ENCODE assay signal across 15 mouse cellular contexts in genomic region chr13:57016465-57017272, GRCm38 (mm10).
DNase-seq lines count a peak whose midpoint lies in the region; ATAC-seq and TF ChIP-seq lines count a peak whose summit lies in the region.
"Had no signal": no experiment of that assay in that cellular context is flagged by ENCODE, and none has a peak within 500 bp of the region (broad histone marks: within the 10 kb centered on the region; RNA-seq: fewer than 3 reads in every experiment).

No protein-coding gene starts in this region.

- no peak overlapping the region for H3K27ac ChIP-seq in forebrain, embryonic 16.5 days (ENCODE audit: low read length)
- H3K27ac ChIP-seq in forebrain, embryonic 10.5 days = no peak overlapping the region; the same call in 1 of the 2 replicates
- H3K27ac ChIP-seq in neural tube, embryonic 15.5 days (replicated peaks) = 0 out of 2 replicates have a peak overlapping the region, but pooled peaks have one; percentile 15
- 0 out of 2 replicates have a peak overlapping the region, but pooled peaks have one; percentile 45 for H3K27ac ChIP-seq in hindbrain, embryonic 15.5 days (replicated peaks)
- peak overlapping the region; percentile 24; the same call in 1 of the 2 replicates for H3K27ac ChIP-seq in olfactory bulb, adult 2 months (ENCODE audit: insufficient read depth, low read depth, low read length)
- H3K27ac ChIP-seq in lung, postnatal 0 days (ENCODE audit: low read length) = no peak overlapping the region
- H3K27ac ChIP-seq: liver, embryonic 15.5 days; midbrain, embryonic 12.5 days; neural tube, embryonic 12.5 days had no signal

- DNase-seq in forebrain, embryonic 10.5 days (ENCODE audit: extremely low spot score, low spot score) = no peak
- DNase-seq in neural tube, embryonic 10.5 days (ENCODE audit: extremely low spot score, low spot score) = no peak
- DNase-seq in gastrocnemius, adult 8-10 months (ENCODE audit: low spot score in 2 of 2) = no peak
- no peak for DNase-seq in lung, postnatal 0 days (ENCODE audit: low spot score)
- DNase-seq: cerebellum, adult 11 months; cerebellum, postnatal 36 days; thymus, adult 18-20 months had no signal

- no peaks in the 10 kb centered on the region for H3K9me3 ChIP-seq in forebrain, embryonic 16.5 days (ENCODE audit: control insufficient read depth, low read length)
- no peaks in the 10 kb centered on the region for H3K9me3 ChIP-seq in forebrain, embryonic 10.5 days
- no peaks in the 10 kb centered on the region for H3K9me3 ChIP-seq in neural tube, embryonic 15.5 days (replicated peaks)
- H3K9me3 ChIP-seq in hindbrain, embryonic 15.5 days = no peaks in the 10 kb centered on the region
- no peaks in the 10 kb centered on the region for H3K9me3 ChIP-seq in lung, postnatal 0 days (ENCODE audit: low read length)
- H3K9me3 ChIP-seq: liver, embryonic 15.5 days; midbrain, embryonic 12.5 days; neural tube, embryonic 12.5 days had no signal

- no peak overlapping the region for H3K4me2 ChIP-seq in forebrain, embryonic 16.5 days (ENCODE audit: low read length)
- H3K4me2 ChIP-seq in neural tube, embryonic 15.5 days = no peak overlapping the region
- H3K4me2 ChIP-seq in hindbrain, embryonic 15.5 days = no peak overlapping the region
- H3K4me2 ChIP-seq in lung, postnatal 0 days (replicated peaks; ENCODE audit: low read depth, low read length) = no peak overlapping the region
- H3K4me2 ChIP-seq: liver, embryonic 15.5 days; midbrain, embryonic 12.5 days; neural tube, embryonic 12.5 days had no signal

- H3K36me3 ChIP-seq in forebrain, embryonic 16.5 days (ENCODE audit: control insufficient read depth, insufficient read depth) = no peaks in the 10 kb centered on the region
- no peaks in the 10 kb centered on the region for H3K36me3 ChIP-seq in forebrain, embryonic 10.5 days (replicated peaks)
- H3K36me3 ChIP-seq in neural tube, embryonic 15.5 days = no peaks in the 10 kb centered on the region
- no peaks in the 10 kb centered on the region for H3K36me3 ChIP-seq in hindbrain, embryonic 15.5 days
- H3K36me3 ChIP-seq in lung, postnatal 0 days (ENCODE audit: insufficient read depth, low read length) = no peaks in the 10 kb centered on the region
- H3K36me3 ChIP-seq: liver, embryonic 15.5 days; midbrain, embryonic 12.5 days; neural tube, embryonic 12.5 days had no signal

- 0 out of 2 replicates have a peak, but pooled peaks have one; percentile 8 for ATAC-seq in forebrain, embryonic 16.5 days
- no peak for ATAC-seq in neural tube, embryonic 15.5 days (ENCODE audit: low FRiP score)
- no peak for ATAC-seq in hindbrain, embryonic 15.5 days (ENCODE audit: low FRiP score, low read depth)
- no peak for ATAC-seq in lung, postnatal 0 days
- ATAC-seq: activated CD4-positive, CD25-positive, alpha-beta regulatory T cell, adult 4 months had no signal

- no peak overlapping the region for H3K9ac ChIP-seq in forebrain, embryonic 16.5 days (replicated peaks; ENCODE audit: low read depth, low read length)
- no peak overlapping the region for H3K9ac ChIP-seq in neural tube, embryonic 15.5 days (replicated peaks)
- no peak overlapping the region for H3K9ac ChIP-seq in hindbrain, embryonic 15.5 days
- H3K9ac ChIP-seq in lung, postnatal 0 days (replicated peaks; ENCODE audit: low read depth) = no peak overlapping the region
- H3K9ac ChIP-seq: liver, embryonic 15.5 days; midbrain, embryonic 12.5 days; neural tube, embryonic 12.5 days had no signal

- H3K4me3 ChIP-seq in forebrain, embryonic 16.5 days (replicated peaks; ENCODE audit: low read length) = no peak overlapping the region
- H3K4me3 ChIP-seq in forebrain, embryonic 10.5 days = no peak overlapping the region
- no peak overlapping the region for H3K4me3 ChIP-seq in neural tube, embryonic 15.5 days (replicated peaks)
- no peak overlapping the region for H3K4me3 ChIP-seq in hindbrain, embryonic 15.5 days
- H3K4me3 ChIP-seq in olfactory bulb, adult 2 months (ENCODE audit: insufficient read depth, low read depth, low read length) = no peak overlapping the region
- H3K4me3 ChIP-seq in lung, postnatal 0 days (ENCODE audit: low read depth, low read length) = no peak overlapping the region
- H3K4me3 ChIP-seq: liver, embryonic 15.5 days; midbrain, embryonic 12.5 days; neural tube, embryonic 12.5 days had no signal

- TF ChIP-seq POLR2A in olfactory bulb, adult 2 months (IDR thresholded peaks at IDR 0.05; ENCODE audit: insufficient read depth, low read depth, low read length) = no peak

- TF ChIP-seq EP300 in lung, postnatal 0 days (IDR thresholded peaks at IDR 0.05) = no peak

- no peaks in the 10 kb centered on the region for H3K27me3 ChIP-seq in forebrain, embryonic 16.5 days (replicated peaks; ENCODE audit: control insufficient read depth, insufficient read depth, low read length)
- no peaks in the 10 kb centered on the region for H3K27me3 ChIP-seq in forebrain, embryonic 10.5 days (ENCODE audit: poor library complexity, severe bottlenecking)
- no peaks in the 10 kb centered on the region for H3K27me3 ChIP-seq in neural tube, embryonic 15.5 days (replicated peaks)
- no peaks in the 10 kb centered on the region for H3K27me3 ChIP-seq in hindbrain, embryonic 15.5 days
- no peaks in the 10 kb centered on the region for H3K27me3 ChIP-seq in lung, postnatal 0 days (replicated peaks; ENCODE audit: insufficient read depth, low read length)
- H3K27me3 ChIP-seq: liver, embryonic 15.5 days; midbrain, embryonic 12.5 days; neural tube, embryonic 12.5 days had no signal

- H3K4me1 ChIP-seq in forebrain, embryonic 16.5 days (replicated peaks; ENCODE audit: control insufficient read depth, insufficient read depth, low read length) = peaks cover 11% of the 10 kb centered on the region
- peaks cover 10% of the 10 kb centered on the region for H3K4me1 ChIP-seq in forebrain, embryonic 10.5 days
- peaks cover 5% of the 10 kb centered on the region; the same call in 1 of the 2 replicates for H3K4me1 ChIP-seq in neural tube, embryonic 15.5 days
- H3K4me1 ChIP-seq in hindbrain, embryonic 15.5 days (replicated peaks) = peaks cover 8% of the 10 kb centered on the region
- H3K4me1 ChIP-seq in olfactory bulb, adult 2 months (ENCODE audit: control insufficient read depth, insufficient read depth, low read length) = peaks cover 11% of the 10 kb centered on the region
- no peaks in the 10 kb centered on the region for H3K4me1 ChIP-seq in lung, postnatal 0 days (ENCODE audit: insufficient read depth, low read depth, low read length)
- H3K4me1 ChIP-seq: liver, embryonic 15.5 days had no signal

- TF ChIP-seq CTCF in olfactory bulb, adult 2 months (IDR thresholded peaks at IDR 0.05; ENCODE audit: insufficient read depth, low read depth, low read length) = no peak
- no peak for TF ChIP-seq CTCF in lung, postnatal 0 days (IDR thresholded peaks at IDR 0.05)

- 43% methylated on average over 13 of the region's 13 CpGs for whole genome bisulfite sequencing in forebrain, embryonic 16.5 days
- WGBS in forebrain, embryonic 10.5 days = 66% methylated on average over 13 of the region's 13 CpGs
- 51% methylated on average over 13 of the region's 13 CpGs for WGBS in neural tube, embryonic 15.5 days
- 48% methylated on average over 13 of the region's 13 CpGs for WGBS in hindbrain, embryonic 15.5 days
- WGBS in olfactory bulb, adult 2 months = 41% methylated on average over 13 of the region's 13 CpGs
- WGBS in lung, postnatal 0 days = 37% methylated on average over 13 of the region's 13 CpGs

Comparison
In these comparisons a context has a peak if more than half of its experiments do, and no peak if none do; other contexts are left out.
1. H3K27ac ChIP-seq: peak in neural tube, embryonic 15.5 days (single experiment), hindbrain, embryonic 15.5 days (single experiment) and olfactory bulb, adult 2 months (single experiment); none in forebrain, embryonic 16.5 days (single experiment), forebrain, embryonic 10.5 days (single experiment) and lung, postnatal 0 days (single experiment).